16 mouse cellular contexts compared by ENCODE assay signal in genomic region chr14:53875736-53876135, GRCm38 (mm10).
A peak's percentile ranks its signal among the peaks of the same experiment; 100 is the strongest.
DNase-seq lines count a peak whose midpoint lies in the region.
"Had no signal": no experiment of that assay in that cellular context is flagged by ENCODE, and none has a peak within 500 bp of the region (broad histone marks: within the 10 kb centered on the region; RNA-seq: fewer than 3 reads in every experiment).

No protein-coding gene starts in this region.

- peak; percentile 51 for DNase-seq in thymus, postnatal 0 days (ENCODE audit: low spot score)
- peak; percentile 65 for DNase-seq in thymus, postnatal 14 days
- peak; percentile 31 to 62 for DNase-seq in thymus, postnatal 36 days
- DNase-seq in urinary bladder, postnatal 4 days (ENCODE audit: low spot score in 2 of 2): no peak
- DNase-seq in cerebellum, postnatal 14 days: no peak
- DNase-seq in spleen, postnatal 4 days (ENCODE audit: low spot score in 2 of 2): no peak
- no peak for DNase-seq in cerebellum, postnatal 10 days
- DNase-seq: adrenal gland, adult 2 months; adrenal gland, postnatal 10 days; adrenal gland, postnatal 25 days; cerebellum, adult 11 months; cerebellum, adult 18-20 months; cerebellum, adult 8-10 months; cerebellum, adult 9-11 months; cerebellum, postnatal 36 days; embryo, embryonic 11 days had no signal

Comparison
In these comparisons a context has a peak if more than half of its experiments do, and no peak if none do; other contexts are left out.
1. DNase-seq: peak in thymus, postnatal 0 days (single experiment), thymus, postnatal 14 days (single experiment) and thymus, postnatal 36 days (2 of 2); none in urinary bladder, postnatal 4 days (0 of 2), cerebellum, postnatal 14 days (0 of 2), spleen, postnatal 4 days (0 of 2) and cerebellum, postnatal 10 days (0 of 2).